Mouse (Mus musculus) thymus, adult 2 months (tissue): Measurements from ENCODE around the gene Megf8.

Experiments used
- CTCF ChIP-seq: fragments of 200-500 bp; IDR thresholded peaks from 2 replicates; pipeline ENCODE4 v1.5.1; 2012; ENCODE audit warnings: mild to moderate bottlenecking, control low read depth, low read length, moderate library complexity, borderline replicate concordance; ENCODE audit not compliant: control insufficient read depth, poor library complexity, insufficient read depth; ENCODE audit errors: extremely low read depth
- POLR2A ChIP-seq: fragments of 200-500 bp; IDR thresholded peaks from 2 replicates; pipeline ENCODE4 v1.6.1; 2012; ENCODE audit warnings: mild to moderate bottlenecking, low read length, control low read depth, moderate library complexity; ENCODE audit not compliant: control insufficient read depth, poor library complexity, insufficient read depth; ENCODE audit errors: extremely low read depth

DNA sequence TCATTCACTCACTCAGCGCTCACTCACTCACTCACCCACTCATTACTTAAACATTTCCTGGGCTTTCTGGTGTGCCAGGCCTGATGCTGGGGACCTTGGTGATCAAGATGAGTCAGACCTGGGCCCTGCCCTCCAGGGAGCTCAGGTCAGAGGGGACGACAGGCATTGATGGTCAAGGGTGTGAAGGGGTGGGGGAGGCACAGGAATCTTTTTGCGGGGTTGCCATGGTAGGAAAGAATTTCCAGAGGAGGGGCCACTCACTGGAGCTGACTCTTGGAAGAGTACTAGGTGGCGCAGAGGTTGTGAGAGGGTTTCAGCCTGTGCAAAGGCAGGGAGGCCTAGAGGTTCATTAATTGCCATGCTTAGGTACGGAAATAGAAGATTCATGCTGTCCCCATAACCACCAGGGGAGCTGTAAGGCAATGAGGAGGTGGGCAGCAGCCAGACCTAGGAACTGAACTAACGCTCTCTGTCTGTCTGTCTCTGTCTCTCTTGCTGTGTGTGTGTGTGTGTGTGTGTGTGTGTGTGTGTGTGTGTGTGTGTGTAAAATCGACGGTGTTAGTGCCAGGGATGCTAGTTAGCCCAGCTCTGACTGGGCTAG lies 60.2 kb downstream of the Megf8 start:
- TF ChIP-seq CTCF, result no peak
- no peak for TF ChIP-seq POLR2A
